Mouse (Mus musculus) heart, embryonic 15.5 days (tissue): Measurements from ENCODE around the gene Cdk2ap2. TPM values are rescaled to one million over a fixed set of nuclear protein-coding genes. Genes with fewer than 3 reads are reported as not detected.

ENCODE experiments used
- ATAC-seq: fragments of 200-750 bp; cut with Nextera tagmentation; replicated peaks from 2 replicates; pipeline ENCODE4 v1.8.0; 2017; ENCODE audit warnings: low read depth, moderate TSS enrichment; ENCODE audit not compliant: insufficient number of reproducible peaks, insufficient read depth, low FRiP score
- H3K27ac ChIP-seq: fragments of 300-500 bp; sonication (generic); 2 replicates; pipeline ENCODE4 v1.5.1; 2015; ENCODE audit warnings: mild to moderate bottlenecking, inconsistent platforms
- H3K27me3 ChIP-seq: fragments of 300-500 bp; sonication (generic); 2 replicates; pipeline ENCODE4 v1.6.1; 2015; ENCODE audit warnings: inconsistent platforms
- H3K36me3 ChIP-seq: fragments of 300-500 bp; sonication (generic); 2 replicates; pipeline ENCODE4 v1.6.1; 2015; ENCODE audit warnings: mild to moderate bottlenecking, inconsistent platforms
- H3K4me1 ChIP-seq: fragments of 300-500 bp; sonication (generic); replicated peaks from 2 replicates; pipeline ENCODE4 v1.6.1; 2015; ENCODE audit warnings: inconsistent platforms
- H3K4me2 ChIP-seq: fragments of 300-500 bp; sonication (generic); 2 replicates; pipeline ENCODE4 v1.6.1; 2015; ENCODE audit warnings: inconsistent platforms, mild to moderate bottlenecking, moderate library complexity
- H3K4me3 ChIP-seq: fragments of 300-500 bp; sonication (generic); 2 replicates; pipeline ENCODE4 v1.5.1; 2015; ENCODE audit warnings: mild to moderate bottlenecking, inconsistent platforms
- H3K9ac ChIP-seq: fragments of 300-500 bp; sonication (generic); 2 replicates; pipeline ENCODE4 v1.6.1; 2015; ENCODE audit warnings: mild to moderate bottlenecking, inconsistent platforms
- H3K9me3 ChIP-seq: fragments of 300-500 bp; sonication (generic); replicated peaks from 2 replicates; pipeline ENCODE4 v1.6.1; 2016; ENCODE audit warnings: inconsistent platforms
- WGBS: fragments of 180-500 bp; shearing (Covaris S2); methylation state at CpG from one replicate; pipeline ENCODE4 v1.1.7; 2015; ENCODE audit warnings: mixed read lengths; 5-methylcytosine and 5-hydroxymethylcytosine counted together
- polyA plus RNA-seq: library from polyadenylated mRNA; unstranded; fragments of >200 nt; fragmentation: Nextera tagmentation; extraction: Ambion mirVana; gene quantifications from 2 replicates; pipeline ENCODE4 v1.2.1, GENCODE M21; 2015

The Cdk2ap2 gene
- polyA plus RNA-seq, 1 experiment from 2014 or later: 63.6 TPM

DNA sequence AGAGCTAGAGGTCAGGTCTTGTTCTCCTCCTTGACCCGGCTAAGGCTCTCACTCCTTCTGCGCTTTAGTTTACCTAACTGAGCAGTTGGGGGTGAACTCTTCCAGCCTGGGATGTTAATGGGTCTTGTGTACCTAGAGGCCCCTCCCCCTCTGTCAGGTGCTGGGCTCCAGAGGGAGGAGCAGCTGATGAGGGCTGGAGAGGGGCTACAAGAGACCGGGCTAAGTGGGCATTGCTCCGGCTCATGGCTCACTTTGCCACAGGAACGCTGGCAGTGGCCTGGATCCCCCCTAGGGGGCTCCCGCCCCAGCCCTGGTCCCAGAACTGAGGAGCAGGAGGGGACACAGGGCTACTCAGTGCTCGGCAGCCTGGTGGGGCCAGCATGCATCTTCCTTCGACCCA lies 13.2 kb upstream of the Cdk2ap2 start:
- peaks cover 18% of the 10 kb centered on the region; the same call in 1 of the 2 replicates for H3K27me3 ChIP-seq
- WGBS: 34% methylated on average over 8 of the region's 8 CpGs
- H3K4me3 ChIP-seq: no peak overlapping the region
- H3K9me3 ChIP-seq: no peaks in the 10 kb centered on the region
- no peaks in the 10 kb centered on the region for H3K36me3 ChIP-seq
- no peak for ATAC-seq
- no peak overlapping the region for H3K27ac ChIP-seq
- H3K4me2 ChIP-seq: no peak overlapping the region
- H3K9ac ChIP-seq: no peak overlapping the region
- H3K4me1 ChIP-seq: peaks cover 8% of the 10 kb centered on the region

DNA sequence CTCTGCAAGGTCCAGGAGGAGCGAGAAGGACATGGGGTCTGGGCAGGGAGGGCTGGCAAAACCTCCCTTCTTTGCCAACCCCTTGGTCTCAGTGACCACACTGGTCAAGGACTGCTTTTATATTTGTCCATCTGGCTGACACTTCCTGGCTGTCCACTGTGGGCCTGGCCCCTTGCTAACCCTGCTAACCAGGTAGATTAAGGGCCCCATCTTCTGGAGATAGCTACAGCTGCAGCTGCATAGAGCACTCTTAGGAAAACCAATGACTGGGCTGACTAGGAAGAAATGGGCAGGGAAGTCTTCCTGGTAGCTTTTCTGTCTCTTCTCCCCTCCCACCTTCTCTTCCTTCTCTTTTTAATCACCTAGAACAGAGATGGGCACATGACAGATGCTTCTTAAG lies 12.0 kb upstream of the Cdk2ap2 start:
- Histone ChIP-seq H3K4me2 (no peak overlapping the region), H3K4me3 (no peak overlapping the region), H3K36me3 (no peaks in the 10 kb centered on the region), H3K9me3 (no peaks in the 10 kb centered on the region), H3K27me3 (peaks cover 24% of the 10 kb centered on the region), H3K4me1 (peaks cover 8% of the 10 kb centered on the region), H3K27ac (no peak overlapping the region), H3K9ac (no peak overlapping the region)
- 100% methylated on average over 1 of the region's 1 CpGs for WGBS
- no peak for ATAC-seq

DNA sequence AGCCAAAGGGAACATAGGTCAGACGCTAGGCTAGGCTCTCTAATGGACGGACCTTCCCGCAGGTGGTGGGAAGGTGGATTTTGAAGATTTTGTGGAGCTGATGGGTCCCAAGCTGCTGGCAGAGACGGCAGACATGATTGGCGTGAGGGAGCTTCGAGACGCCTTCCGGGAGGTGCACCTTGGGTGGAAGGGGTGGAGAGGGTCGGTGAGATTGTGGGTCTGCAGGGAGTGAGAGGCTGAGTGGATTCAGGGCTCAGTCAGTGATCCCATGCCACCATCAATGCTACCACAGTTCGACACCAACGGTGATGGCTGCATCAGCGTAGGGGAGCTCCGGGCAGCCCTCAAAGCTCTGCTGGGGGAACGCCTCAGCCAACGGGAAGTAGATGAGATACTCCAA lies 10.8 kb upstream of the Cdk2ap2 start:
- Histone ChIP-seq H3K4me1 (peaks cover 8% of the 10 kb centered on the region), H3K9ac (no peak overlapping the region), H3K27ac (no peak overlapping the region), H3K4me2 (no peak overlapping the region), H3K27me3 (peaks cover 24% of the 10 kb centered on the region), H3K36me3 (no peaks in the 10 kb centered on the region), H3K9me3 (no peaks in the 10 kb centered on the region), H3K4me3 (no peak overlapping the region)
- ATAC-seq: no peak
- 91% methylated on average over 15 of the region's 15 CpGs for WGBS

DNA sequence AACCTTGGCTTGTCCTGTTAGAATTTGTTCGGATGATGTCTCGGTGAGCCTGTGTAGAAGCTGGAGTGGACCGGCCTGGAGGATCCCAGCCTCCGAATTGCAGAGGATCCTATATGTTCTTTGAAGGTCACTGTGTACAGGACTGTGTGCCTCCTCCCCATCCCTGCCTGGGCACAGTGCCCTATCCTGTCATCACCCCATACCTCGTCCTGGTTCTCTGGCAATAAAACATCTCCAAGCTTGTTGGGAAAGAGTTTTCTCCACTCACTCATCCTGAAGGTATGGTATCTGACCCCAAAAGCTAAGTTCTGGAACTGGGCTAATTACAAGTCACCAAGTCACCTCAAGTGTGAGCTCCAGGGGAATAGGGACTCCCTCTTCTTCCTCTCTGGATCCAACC lies 9.9 kb upstream of the Cdk2ap2 start:
- Histone ChIP-seq H3K9ac (no peak overlapping the region), H3K36me3 (no peaks in the 10 kb centered on the region), H3K27me3 (peaks cover 24% of the 10 kb centered on the region), H3K27ac (peak overlapping the region; percentile 65), H3K4me1 (peaks cover 8% of the 10 kb centered on the region), H3K4me3 (no peak overlapping the region), H3K4me2 (no peak overlapping the region), H3K9me3 (no peaks in the 10 kb centered on the region)
- peak; percentile 72 for ATAC-seq
- WGBS: 62% methylated on average over 5 of the region's 5 CpGs

DNA sequence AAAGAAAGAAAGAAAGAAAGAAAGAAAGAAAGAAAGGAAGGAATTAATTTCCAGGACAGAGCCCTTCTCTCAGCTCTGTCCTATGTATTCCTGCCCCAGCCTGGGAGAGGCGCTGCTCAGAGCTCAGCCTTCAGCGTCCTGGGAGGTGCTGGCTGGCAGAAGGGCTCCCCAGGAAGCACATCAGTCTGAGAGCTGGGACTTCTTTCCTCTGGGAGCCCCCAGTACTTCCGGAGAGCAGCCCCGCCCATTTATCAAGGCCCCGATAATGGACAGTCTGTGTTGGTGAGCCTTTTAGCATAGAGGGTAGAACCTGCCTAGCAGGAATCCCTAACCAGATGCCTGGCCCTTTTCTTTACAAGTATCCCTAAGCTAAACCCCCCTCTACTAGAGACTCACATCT lies 8.8 kb upstream of the Cdk2ap2 start:
- ATAC-seq: no peak
- peaks cover 22% of the 10 kb centered on the region for H3K27me3 ChIP-seq
- no peak overlapping the region for H3K9ac ChIP-seq
- H3K4me1 ChIP-seq: peaks cover 8% of the 10 kb centered on the region
- H3K4me2 ChIP-seq: no peak overlapping the region
- no peak overlapping the region for H3K4me3 ChIP-seq
- H3K27ac ChIP-seq: no peak overlapping the region
- 38% methylated on average over 5 of the region's 5 CpGs for WGBS
- H3K9me3 ChIP-seq: no peaks in the 10 kb centered on the region
- no peaks in the 10 kb centered on the region for H3K36me3 ChIP-seq

DNA sequence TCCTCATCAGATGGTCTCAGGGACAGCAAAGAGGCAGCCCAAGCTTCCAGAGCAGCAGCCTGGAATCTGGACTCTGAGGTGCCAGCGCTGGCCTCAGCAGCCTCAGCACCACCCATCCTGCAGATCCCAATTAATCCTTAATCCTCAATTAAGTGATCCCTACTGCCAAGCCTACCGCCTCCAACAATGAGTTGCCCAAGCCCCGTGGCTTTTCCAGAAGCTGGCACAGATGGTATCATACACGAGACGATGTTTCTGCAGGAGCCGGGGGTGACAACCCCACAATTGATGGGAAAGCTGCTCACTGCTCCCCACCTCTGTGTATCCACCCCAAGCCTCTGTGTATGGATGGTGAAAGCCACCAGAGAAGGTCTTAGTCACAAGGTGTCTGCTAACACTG lies 7.9 kb upstream of the Cdk2ap2 start:
- 74% methylated on average over 6 of the region's 6 CpGs for WGBS
- no peaks in the 10 kb centered on the region for H3K36me3 ChIP-seq
- peaks cover 11% of the 10 kb centered on the region for H3K4me1 ChIP-seq
- H3K4me2 ChIP-seq: no peak overlapping the region
- H3K27me3 ChIP-seq: peaks cover 15% of the 10 kb centered on the region
- ATAC-seq: no peak
- no peak overlapping the region for H3K4me3 ChIP-seq
- no peak overlapping the region for H3K27ac ChIP-seq
- H3K9me3 ChIP-seq: no peaks in the 10 kb centered on the region
- H3K9ac ChIP-seq: no peak overlapping the region

DNA sequence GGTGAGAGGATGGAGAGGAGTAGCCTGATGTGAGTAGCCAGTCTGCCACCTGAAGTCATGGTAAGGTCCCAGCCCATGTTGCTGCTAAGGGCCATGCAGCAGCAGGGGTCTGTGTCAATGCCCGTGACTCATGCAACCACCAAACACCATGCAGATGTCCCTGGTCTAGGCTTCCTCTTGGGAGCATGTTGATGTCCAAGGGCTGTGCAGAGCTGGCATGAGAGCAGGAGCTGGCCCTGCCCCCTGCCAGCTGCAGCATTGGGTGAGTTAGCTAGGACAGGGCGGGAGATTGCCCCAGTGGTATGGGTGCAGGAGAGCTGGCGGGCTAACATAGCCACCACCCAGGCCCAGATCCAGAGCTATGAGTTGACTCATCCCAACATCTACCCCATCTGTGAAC lies 6.5 kb upstream of the Cdk2ap2 start:
- Histone ChIP-seq H3K36me3 (no peaks in the 10 kb centered on the region), H3K4me3 (no peak overlapping the region), H3K9ac (no peak overlapping the region), H3K4me2 (no peak overlapping the region), H3K27ac (no peak overlapping the region), H3K27me3 (peaks cover 7% of the 10 kb centered on the region), H3K4me1 (peaks cover 11% of the 10 kb centered on the region), H3K9me3 (no peaks in the 10 kb centered on the region)
- WGBS: 77% methylated on average over 3 of the region's 3 CpGs
- ATAC-seq: no peak

DNA sequence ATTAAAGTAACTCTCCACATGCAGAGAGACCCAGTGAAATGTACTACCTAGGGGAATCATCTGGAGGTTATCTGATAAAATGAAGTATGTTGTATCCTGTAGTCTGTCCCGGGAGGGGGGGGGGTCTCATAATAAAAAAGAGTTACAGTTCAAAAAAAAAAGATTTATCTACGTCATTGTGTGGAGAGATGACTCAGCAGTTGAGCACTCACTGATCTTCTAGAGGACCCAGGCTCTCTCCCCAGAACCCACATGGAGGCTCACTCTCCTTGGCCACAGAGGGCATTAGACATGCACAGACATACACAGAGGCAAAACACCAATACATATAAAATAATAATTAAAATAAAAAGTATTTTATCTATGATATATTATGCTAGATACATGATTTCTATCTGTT lies 5.6 kb upstream of the Cdk2ap2 start:
- Histone ChIP-seq H3K36me3 (no peaks in the 10 kb centered on the region), H3K9me3 (no peaks in the 10 kb centered on the region), H3K27ac (no peak overlapping the region), H3K4me3 (no peak overlapping the region), H3K4me2 (no peak overlapping the region), H3K27me3 (peaks cover 7% of the 10 kb centered on the region), H3K9ac (no peak overlapping the region), H3K4me1 (peaks cover 13% of the 10 kb centered on the region)
- no peak for ATAC-seq
- 43% methylated on average over 2 of the region's 2 CpGs for WGBS

DNA sequence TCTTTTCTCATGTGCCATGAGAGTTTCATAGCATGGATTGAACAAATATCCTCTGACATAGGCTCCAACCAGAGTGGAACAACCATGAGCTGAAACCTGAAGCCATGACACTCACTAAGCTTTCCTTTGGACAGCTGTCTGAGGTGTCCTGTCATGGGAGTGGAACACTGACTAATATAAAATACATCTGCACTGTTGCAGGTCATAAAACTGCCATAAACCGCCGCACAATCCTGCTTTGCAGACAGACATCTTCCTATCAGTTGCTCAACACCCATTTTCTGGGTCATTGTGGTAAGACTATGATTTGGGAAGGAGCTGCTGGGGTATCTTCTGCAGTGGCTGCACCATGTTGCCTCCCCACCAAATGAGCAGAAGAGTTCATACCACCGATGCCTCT lies 4.2 kb upstream of the Cdk2ap2 start:
- ATAC-seq: no peak
- WGBS: 77% methylated on average over 3 of the region's 3 CpGs
- H3K4me2 ChIP-seq: no peak overlapping the region
- H3K36me3 ChIP-seq: no peaks in the 10 kb centered on the region
- peaks cover 7% of the 10 kb centered on the region for H3K27me3 ChIP-seq
- no peaks in the 10 kb centered on the region for H3K9me3 ChIP-seq
- no peak overlapping the region for H3K9ac ChIP-seq
- H3K4me1 ChIP-seq: peaks cover 8% of the 10 kb centered on the region
- no peak overlapping the region for H3K4me3 ChIP-seq
- H3K27ac ChIP-seq: no peak overlapping the region

DNA sequence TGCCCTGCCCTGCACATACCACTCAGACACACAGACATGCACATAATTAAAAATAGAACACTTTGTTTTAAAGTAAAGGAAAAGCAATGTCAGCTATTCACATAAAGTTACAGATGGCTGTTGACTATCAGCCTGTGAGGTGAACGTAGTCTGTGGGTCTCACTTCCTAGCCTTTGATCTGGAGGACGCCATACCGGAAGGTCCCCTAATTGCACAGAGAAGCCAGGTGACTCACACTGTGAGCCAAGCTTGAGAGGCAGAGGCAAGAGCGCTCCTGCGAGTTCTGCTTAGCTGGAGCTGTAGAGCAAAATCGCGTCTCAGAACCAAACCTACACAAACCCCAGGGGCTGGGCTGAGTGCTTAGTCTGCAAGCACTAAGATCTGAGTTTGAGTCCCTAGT lies 3.2 kb upstream of the Cdk2ap2 start:
- Histone ChIP-seq H3K4me2 (no peak overlapping the region), H3K27me3 (peaks cover 7% of the 10 kb centered on the region), H3K9me3 (no peaks in the 10 kb centered on the region), H3K9ac (no peak overlapping the region), H3K27ac (no peak overlapping the region), H3K4me1 (peaks cover 18% of the 10 kb centered on the region), H3K36me3 (no peaks in the 10 kb centered on the region), H3K4me3 (no peak overlapping the region)
- WGBS: 66% methylated on average over 7 of the region's 7 CpGs
- no peak for ATAC-seq

DNA sequence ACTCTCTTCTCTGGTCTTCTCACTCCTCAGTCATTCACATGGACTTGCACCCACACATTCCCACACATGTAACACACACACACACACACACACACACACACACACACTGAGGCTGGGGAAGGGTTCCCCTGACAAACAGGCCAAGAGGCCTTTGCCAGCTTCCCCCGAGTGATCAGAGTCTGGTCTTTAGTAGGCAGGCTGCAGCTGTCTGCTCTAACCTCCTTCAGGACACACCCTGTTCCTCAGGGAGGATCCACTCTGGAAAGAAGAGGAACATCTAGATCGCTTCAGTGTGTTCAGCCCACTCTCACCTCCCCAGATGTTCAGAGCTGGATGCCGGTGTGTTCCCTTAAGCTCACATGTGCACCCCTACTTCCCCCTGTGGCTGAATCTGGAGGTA lies 2.6 kb upstream of the Cdk2ap2 start:
- ATAC-seq: no peak
- H3K27ac ChIP-seq: no peak overlapping the region
- no peak overlapping the region for H3K9ac ChIP-seq
- no peaks in the 10 kb centered on the region for H3K36me3 ChIP-seq
- no peaks in the 10 kb centered on the region for H3K9me3 ChIP-seq
- H3K4me2 ChIP-seq: no peak overlapping the region
- H3K4me3 ChIP-seq: no peak overlapping the region
- peaks cover 24% of the 10 kb centered on the region for H3K4me1 ChIP-seq
- 80% methylated on average over 3 of the region's 3 CpGs for WGBS
- peaks cover 2% of the 10 kb centered on the region; the same call in 1 of the 2 replicates for H3K27me3 ChIP-seq

DNA sequence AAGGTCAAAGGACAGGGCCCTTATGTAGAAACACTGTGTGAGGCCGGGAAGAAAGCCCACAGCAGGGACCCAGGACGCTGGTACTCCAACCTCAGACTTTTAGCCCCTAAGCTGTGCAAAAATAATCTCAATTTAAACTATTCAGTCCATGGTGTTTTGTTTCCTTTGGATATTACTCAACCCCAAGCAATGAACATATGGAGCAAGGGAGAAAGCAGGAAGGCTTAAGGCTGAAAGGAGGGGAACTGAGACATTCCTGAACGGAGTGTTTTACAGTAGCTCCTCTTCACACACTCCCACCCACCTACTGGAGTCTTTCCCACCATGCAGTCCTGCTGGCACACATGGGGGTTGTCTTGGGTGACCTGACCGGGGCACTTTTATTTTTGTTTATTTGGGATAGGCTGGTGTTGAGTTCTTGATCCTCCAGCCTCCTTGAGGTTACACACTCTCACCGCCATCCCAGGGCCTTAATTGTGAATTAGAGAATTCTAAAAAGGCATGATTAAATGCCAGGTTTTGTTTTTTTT lies 2.1 kb upstream of the Cdk2ap2 start:
- ATAC-seq: no peak
- no peaks in the 10 kb centered on the region for H3K36me3 ChIP-seq
- no peak overlapping the region for H3K4me3 ChIP-seq
- H3K9me3 ChIP-seq: no peaks in the 10 kb centered on the region
- H3K9ac ChIP-seq: no peak overlapping the region
- H3K4me1 ChIP-seq: peaks cover 29% of the 10 kb centered on the region
- H3K27ac ChIP-seq: no peak overlapping the region
- whole genome bisulfite sequencing: 77% methylated on average over 5 of the region's 5 CpGs
- H3K27me3 ChIP-seq: no peaks in the 10 kb centered on the region
- H3K4me2 ChIP-seq: no peak overlapping the region
